Mouse (Mus musculus) heart, adult 2 months (tissue): ENCODE measurements around the gene Snx25.
A peak's percentile ranks its signal among the peaks of the same experiment; 100 is the strongest.

Source experiments
- CTCF ChIP-seq: fragments of 200-600 bp; IDR thresholded peaks from 2 replicates; pipeline ENCODE4 v1.8.1; 2022; ENCODE audit warnings: antibody characterized with exemption, mild to moderate bottlenecking, moderate library complexity
- EP300 ChIP-seq: fragments of 200-500 bp; IDR thresholded peaks from 2 replicates; pipeline ENCODE4 v1.6.1; 2011; ENCODE audit warnings: low read depth, low read length, control low read depth; ENCODE audit not compliant: insufficient read depth
- POLR2A ChIP-seq: fragments of 200-500 bp; IDR thresholded peaks from 2 replicates; pipeline ENCODE4 v1.6.1; 2011; ENCODE audit warnings: mild to moderate bottlenecking, low read depth, low read length, control low read depth; ENCODE audit not compliant: insufficient read depth

DNA sequence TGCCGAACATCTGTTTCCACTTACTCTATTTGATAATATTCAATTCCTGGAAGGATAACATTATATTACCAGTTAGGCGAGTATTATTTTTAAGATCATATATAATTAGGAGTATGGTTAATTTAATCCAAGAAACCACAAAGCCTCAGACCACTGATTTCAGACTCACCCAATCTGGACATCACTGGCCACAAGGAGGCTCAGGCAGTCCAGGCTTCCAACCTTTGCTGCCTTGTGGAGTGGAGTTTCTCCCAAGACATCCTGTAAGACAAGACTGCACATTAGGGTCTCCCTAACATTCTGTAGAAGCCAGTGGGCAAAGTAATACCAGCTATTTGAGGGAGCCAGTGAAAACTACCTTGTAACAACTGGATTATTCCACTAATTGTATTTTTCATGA is 153.7 kb downstream of the Snx25 start:
- TF ChIP-seq POLR2A (no peak), EP300 (no peak), CTCF (peak; percentile 69)
